Mouse (Mus musculus) brain, embryonic 18.5 days (tissue): ENCODE data around the gene Elp6.
A peak's percentile ranks its signal among the peaks of the same experiment; 100 is the strongest.

Experiments used
- DNase-seq: peaks from one replicate; pipeline ENCODE4 v3.0.0-alpha.2; 2012; ENCODE audit warnings: low read depth, low spot score

The Elp6 gene

DNA sequence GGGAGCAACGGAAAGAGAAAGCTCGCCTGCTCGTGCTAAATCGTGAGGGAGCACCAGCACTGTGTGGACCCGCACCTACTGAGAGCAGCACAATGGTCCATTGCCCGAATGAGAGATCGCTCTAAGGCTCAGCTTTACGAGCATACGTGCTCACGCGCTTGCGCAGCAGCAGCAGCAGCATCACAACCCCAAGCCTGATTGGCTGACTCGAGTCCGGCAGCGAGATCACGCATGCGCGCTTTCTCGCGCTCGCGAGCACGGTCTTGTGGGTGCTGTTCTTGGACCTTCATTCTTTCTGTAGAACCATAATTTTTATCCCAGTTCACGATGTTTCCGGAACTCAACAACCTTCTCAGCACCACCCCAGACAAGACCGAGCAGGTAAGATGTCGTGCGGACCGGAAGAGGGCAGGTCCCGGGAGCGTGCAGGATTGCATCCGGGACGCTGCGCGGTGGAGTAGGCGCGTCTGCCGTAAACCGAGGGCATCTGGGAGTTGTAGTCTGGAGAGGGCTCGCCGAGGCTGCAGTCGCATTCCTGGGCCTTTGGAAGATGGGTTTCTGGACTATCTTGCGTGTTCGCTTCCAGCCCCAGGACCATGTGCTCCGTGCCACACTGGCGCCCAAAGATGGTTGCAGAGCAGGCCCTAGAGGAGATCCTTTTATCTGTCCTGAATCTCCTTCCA lies at the start of gene Elp6:
Gene Elp6, plus strand, starts transcription at position 205 of the 683 bp plus-strand sequence.
- DNase-seq = peak; percentile 90

DNA sequence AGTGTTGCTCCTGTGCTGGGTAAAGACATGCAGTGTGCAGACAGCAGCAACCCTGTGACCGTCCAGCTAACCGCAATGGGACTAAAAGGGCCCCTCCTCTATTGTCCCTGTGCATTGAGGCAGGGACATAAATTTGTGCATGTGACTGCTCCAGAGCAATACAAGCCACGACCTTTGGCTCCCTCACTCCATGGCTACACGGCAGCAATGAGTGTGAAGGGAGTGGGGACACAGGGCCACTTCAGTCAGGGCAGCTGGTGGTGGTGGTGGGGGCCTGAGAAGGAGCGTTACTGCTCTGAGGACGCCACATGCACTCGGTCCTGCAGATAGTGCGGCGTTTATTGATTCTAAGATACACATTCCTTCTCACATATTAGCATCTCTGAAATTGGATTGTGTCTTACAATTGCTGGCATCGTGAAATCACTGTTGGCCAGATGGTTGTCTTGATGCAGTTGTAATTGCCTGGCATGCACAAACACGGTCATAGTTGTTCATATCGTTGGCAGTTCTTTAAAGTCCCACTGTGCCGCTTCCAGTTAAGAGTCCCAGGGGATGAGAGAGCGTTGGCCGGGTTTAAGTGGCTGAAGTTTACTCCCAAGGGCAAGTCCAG lies 49.5 kb upstream of the Elp6 start:
- no peak for DNase-seq

DNA sequence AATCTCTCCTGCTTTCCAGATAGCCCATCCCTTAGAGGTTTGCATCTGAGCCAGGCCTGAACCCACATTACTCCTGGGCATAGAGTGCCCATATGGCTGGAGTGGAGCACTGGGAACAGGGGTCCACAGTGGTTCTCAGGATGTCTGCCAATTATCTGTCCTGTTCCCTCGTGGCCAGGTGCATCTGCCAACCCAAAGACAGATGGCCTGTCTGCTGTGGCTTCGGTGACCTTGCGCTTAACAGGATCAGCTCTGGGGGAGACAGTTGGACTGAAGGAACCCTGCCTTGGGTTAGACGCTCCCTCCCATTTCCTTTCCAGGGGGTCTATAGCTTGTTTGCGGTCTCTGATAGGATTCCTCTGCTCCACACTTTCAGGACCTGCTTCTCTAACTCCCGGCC lies 46.3 kb upstream of the Elp6 start:
- DNase-seq = no peak

GRCm38 (mm10) chr9:110259118-110259517 lies 45.9 kb upstream of the Elp6 start:
- DNase-seq = no peak

- DNase-seq = no peak
Observed at GRCm38 (mm10) chr9:110263181-110263580, 41.8 kb upstream of the Elp6 start.

- no peak for DNase-seq
Observed at GRCm38 (mm10) chr9:110264991-110265390, 40.0 kb upstream of the Elp6 start.

- no peak for DNase-seq
Observed at GRCm38 (mm10) chr9:110268416-110268815, 36.6 kb upstream of the Elp6 start.

DNA sequence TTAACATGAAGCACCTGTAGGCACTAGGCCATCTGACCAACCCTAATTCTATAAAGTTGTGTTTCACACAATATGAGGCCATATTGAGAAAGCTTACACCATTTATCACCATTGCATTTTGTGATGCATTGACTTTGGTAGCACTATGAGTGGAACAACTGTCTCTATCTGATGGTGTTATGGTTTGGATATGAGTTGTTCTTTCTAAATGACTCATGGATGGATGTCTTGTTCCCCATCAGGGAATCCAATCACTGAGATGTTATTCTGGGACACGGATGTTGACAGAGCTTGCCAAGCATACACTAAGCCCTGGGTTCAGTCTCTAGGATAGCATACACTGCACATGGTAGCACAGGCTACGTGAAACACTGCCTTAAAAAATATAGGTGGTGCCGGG lies 32.6 kb upstream of the Elp6 start:
- DNase-seq = no peak

DNA sequence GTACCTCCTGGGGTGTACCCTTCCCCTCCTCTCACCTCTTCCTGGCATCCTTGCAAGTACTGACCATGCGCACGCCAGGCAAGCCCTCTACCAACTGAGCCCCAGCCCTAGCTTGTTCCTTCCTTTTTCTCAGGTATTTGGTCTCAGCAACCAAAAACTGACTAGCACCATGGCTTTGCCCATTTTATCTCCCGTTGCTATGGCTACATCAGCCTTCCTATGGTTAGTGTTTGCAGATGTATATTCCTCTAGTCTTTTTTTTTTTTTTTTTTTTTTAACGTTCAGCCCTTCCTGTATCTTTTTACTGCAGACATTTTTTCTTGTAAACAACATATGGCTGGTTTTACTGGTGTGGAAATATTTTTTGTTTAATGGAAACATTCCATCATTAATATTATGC lies 31.5 kb upstream of the Elp6 start:
- DNase-seq = no peak

DNA sequence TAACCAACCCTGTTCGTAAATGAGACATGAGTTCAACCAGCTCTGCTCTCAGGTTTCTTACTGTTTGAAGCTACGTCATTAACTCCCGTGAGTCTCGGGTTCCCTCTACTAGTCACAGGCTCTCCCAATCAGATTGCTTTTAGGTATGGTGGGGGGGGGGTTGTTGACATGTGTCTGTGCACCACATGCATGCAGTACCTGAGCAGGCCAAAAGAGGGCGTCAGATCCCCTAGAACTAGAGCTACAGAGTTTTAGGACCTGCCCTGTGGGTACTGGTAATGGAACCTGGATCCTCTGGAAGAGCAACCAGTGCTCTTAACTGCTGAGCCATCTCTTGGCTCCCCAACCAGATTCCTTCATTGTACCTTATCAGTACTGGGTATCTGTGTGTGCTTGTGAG lies 29.1 kb upstream of the Elp6 start:
- DNase-seq = no peak

DNA sequence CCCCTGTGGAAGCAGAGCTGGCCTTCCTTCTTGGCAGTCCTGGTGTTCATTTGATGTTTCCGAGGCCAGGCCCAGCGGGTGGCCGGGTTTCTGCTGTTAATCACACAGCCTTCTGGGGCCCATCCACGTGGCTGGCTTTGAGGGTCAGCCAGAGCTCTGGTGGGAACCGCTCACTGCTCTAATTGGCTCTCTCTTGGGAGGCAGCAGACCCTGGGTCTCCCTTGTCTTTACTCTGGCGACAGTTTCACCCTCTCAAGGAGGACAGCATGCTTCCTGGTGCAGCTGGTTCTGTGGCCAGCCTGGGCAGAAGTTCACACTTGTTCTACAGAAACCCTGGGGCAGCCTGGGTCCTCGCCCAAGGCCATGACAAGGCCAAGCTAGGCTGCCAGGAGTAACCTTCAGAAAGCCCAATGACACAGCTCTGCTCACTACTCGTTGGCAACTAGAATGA lies 27.5 kb upstream of the Elp6 start:
- DNase-seq = no peak

- no peak for DNase-seq
Observed at GRCm38 (mm10) chr9:110284075-110284697, 20.8 kb upstream of the Elp6 start.

DNA sequence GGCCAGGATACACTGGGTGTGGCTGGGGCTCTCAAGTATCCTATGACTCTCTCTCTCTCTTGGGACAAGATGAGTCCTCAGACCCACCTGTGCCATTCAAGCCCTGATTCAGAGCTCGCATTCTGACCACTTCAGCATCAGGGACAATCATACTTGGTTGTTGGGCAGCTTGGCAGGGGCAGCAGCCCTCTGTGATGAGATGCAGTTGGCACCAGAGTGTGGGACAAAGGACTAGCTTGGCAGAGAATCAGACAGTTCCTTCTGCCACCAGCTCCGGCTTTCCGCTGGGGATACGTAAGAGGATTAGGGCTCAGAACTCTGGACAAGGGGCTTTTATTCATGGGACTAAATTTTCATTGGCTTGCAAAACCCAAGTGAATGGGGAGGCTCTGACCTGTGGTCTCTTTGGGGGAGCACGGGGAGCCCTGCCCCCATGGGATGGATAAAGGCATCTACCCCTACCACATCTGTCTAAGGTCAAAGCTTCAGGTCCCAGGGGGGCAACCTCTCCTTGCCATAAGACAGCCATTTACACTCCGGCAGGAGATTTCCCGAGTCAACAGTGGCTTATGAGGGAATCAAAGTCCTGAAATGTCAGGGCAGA lies 17.6 kb upstream of the Elp6 start:
- DNase-seq = peak; percentile 62

- DNase-seq = no peak
Observed at GRCm38 (mm10) chr9:110293254-110293718, 11.7 kb upstream of the Elp6 start.

- DNase-seq = no peak
Observed at GRCm38 (mm10) chr9:110293873-110294415, 11.0 kb upstream of the Elp6 start.

- no peak for DNase-seq
Observed at GRCm38 (mm10) chr9:110294786-110295185, 10.2 kb upstream of the Elp6 start.

DNA sequence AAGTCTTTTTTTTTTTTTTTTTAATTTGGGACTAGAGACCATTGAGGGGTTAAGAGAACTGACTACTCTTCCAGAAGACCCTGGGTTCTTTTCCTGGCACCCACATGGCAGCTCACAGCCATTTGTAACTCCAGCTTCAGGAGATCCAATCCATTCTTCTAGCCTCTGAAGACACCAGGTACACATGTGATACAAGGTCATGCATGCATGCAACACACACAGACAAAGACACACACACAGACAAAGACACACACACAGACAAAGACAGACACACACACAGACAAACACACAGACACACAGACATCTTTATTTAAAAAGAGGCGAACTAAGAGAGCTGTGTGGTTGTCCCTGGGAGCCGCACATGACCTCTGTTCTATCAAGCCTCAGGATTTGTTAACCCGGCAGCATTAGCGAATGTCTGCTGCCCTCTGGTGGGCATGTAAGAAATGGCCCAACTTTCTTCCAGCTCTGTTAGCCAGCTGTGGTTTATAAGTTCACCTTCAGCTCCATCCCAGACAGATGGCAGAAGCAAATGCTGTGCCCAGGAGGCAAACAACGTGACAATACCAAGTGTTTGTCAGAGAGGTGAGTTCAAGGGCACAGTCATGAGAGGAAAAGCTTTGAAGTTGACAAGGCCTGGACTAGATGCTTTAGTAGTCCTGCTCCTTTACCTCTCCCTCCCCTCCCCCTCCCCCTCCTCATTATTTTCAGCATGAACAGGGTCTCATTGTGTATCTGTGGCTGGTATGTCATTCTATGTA lies 7.9 kb upstream of the Elp6 start:
- peak; percentile 55 for DNase-seq

DNA sequence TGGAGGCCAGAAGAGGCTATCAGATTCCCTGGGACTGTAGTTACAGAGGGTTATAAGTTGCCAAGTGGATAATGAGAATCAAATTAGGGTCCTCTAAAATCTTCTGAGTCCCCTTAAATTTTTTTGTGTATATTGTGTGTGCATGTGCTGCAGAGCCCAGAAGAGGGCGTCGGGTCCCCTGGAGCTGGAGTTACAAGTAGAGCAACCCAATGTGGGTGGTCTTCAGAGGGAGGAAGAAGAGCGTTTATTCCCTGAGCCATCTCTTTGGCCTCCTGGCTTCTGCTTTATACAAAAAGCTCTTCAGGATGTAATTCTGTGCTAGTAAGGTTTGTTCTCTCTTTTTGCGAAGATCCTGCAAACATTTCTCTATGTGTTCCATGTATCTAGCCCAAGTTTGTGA lies 457 bp upstream of the Elp6 start:
- no peak for DNase-seq

GRCm38 (mm10) chr9:110306371-110306770 lies 1.4 kb downstream of the Elp6 start:
- no peak for DNase-seq

DNA sequence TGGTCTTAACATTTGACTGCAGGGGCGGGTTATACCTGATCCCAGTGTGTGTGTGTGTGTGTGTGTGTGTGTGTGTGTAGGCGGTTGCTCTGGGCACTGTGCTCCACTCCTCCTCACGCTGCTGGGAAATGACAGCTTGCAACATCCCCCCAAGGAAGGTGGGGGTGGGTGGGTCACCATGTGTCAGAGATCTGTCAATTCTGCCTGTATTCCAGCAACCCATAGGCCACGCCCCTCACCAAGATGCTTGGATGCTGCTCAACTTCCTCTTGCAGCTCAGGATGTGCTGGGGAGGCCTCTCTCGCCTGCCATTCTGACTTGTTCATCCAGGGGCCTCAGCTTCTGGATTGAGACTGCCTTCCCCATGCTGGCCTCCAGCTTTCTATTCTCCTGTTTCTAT lies 9.7 kb downstream of the Elp6 start:
- no peak for DNase-seq

DNA sequence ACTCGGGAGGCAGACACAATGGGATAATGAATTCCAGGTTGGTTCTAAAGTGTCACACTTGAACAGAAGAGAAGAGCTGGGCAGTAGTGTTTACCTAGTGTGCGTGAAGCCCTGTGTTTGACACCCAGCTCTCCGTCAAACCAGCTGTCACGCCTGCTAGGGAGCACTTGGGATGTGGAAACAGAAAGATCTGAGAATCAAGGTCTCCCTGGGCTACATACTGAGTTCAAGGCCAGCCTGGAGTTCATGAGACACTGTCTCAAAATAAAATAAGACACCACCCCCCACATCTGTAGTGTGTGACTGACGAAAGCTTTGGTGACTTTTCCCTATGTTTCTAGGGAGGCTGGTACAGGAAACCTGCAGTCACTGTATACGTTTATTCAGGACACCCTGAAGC lies 10.4 kb downstream of the Elp6 start:
- DNase-seq = no peak
